Comparison of ENCODE assay signal across 10 mouse cellular contexts in genomic region chr3:116967967-116968366, GRCm38 (mm10). TPM values are rescaled to one million over a fixed set of nuclear protein-coding genes. Genes with fewer than 3 reads are reported as not detected.
DNase-seq lines count a peak whose midpoint lies in the region; ATAC-seq and TF ChIP-seq lines count a peak whose summit lies in the region.
"Had no signal": no experiment of that assay in that cellular context is flagged by ENCODE, and none has a peak within 500 bp of the region (broad histone marks: within the 10 kb centered on the region; RNA-seq: fewer than 3 reads in every experiment).

Gene 4930455H04Rik (plus strand): TSS chr3:116968267.

- DNase-seq in heart, adult 9 months (ENCODE audit: low spot score in 2 of 2), result no peak
- no peak for DNase-seq in forebrain, postnatal 0 days
- no peak for DNase-seq in right cerebral cortex, adult 18-20 months
- DNase-seq in cerebellum, postnatal 10 days, result no peak
- DNase-seq in frontal cortex, postnatal 14 days (ENCODE audit: low spot score in 2 of 2), result no peak

- H3K9ac ChIP-seq in heart, embryonic 11.5 days (ENCODE audit: low read depth, low read length), result peak within 1 kb of the TSS; percentile 72
- H3K9ac ChIP-seq in forebrain, postnatal 0 days, result peak within 1 kb of the TSS; percentile 63
- peak within 1 kb of the TSS; percentile 29; the same call in 1 of the 2 replicates for H3K9ac ChIP-seq in liver, embryonic 16.5 days (ENCODE audit: low read depth, low read length)

- H3K4me2 ChIP-seq in heart, embryonic 11.5 days, result peak within 1 kb of the TSS; percentile 73
- peak within 1 kb of the TSS; percentile 59 for H3K4me2 ChIP-seq in forebrain, postnatal 0 days (ENCODE audit: low read depth)
- peak within 1 kb of the TSS; percentile 34; the same call in 1 of the 2 replicates for H3K4me2 ChIP-seq in liver, embryonic 16.5 days (ENCODE audit: low read depth, low read length)

- peak within 1 kb of the TSS; percentile 54; the same call in 1 of the 2 replicates for H3K27ac ChIP-seq in heart, embryonic 11.5 days (ENCODE audit: low read depth, low read length)
- peak within 1 kb of the TSS; percentile 83 for H3K27ac ChIP-seq in forebrain, postnatal 0 days (ENCODE audit: low read depth, low read length)
- H3K27ac ChIP-seq in liver, embryonic 16.5 days (ENCODE audit: low read length), result no peak within 1 kb of the TSS

- peaks cover 5% of the 10 kb centered on the region; the same call in 1 of the 2 replicates for H3K4me1 ChIP-seq in heart, embryonic 11.5 days (ENCODE audit: control insufficient read depth, insufficient read depth, low read length)
- peaks cover 4% of the 10 kb centered on the region; the same call in 1 of the 2 replicates for H3K4me1 ChIP-seq in E14TG2a.4 (replicated peaks; ENCODE audit: low read depth, low read length)
- H3K4me1 ChIP-seq in forebrain, postnatal 0 days (ENCODE audit: insufficient read depth), result no peaks in the 10 kb centered on the region; the same call in 1 of the 2 replicates
- H3K4me1 ChIP-seq in liver, embryonic 16.5 days (ENCODE audit: control insufficient read depth, low read depth, low read length), result no peaks in the 10 kb centered on the region

- no peaks in the 10 kb centered on the region for H3K9me3 ChIP-seq in heart, embryonic 11.5 days (replicated peaks; ENCODE audit: control insufficient read depth, low read length)
- no peaks in the 10 kb centered on the region for H3K9me3 ChIP-seq in E14TG2a.4 (ENCODE audit: low read length)
- no peaks in the 10 kb centered on the region for H3K9me3 ChIP-seq in forebrain, postnatal 0 days (ENCODE audit: low read length)
- no peaks in the 10 kb centered on the region for H3K9me3 ChIP-seq in liver, embryonic 16.5 days (replicated peaks; ENCODE audit: control insufficient read depth, low read length)

- H3K36me3 ChIP-seq in heart, embryonic 11.5 days (ENCODE audit: control insufficient read depth, insufficient read depth, low read length), result no peaks in the 10 kb centered on the region
- H3K36me3 ChIP-seq in E14TG2a.4 (ENCODE audit: insufficient read depth, low read length), result no peaks in the 10 kb centered on the region
- H3K36me3 ChIP-seq in forebrain, postnatal 0 days (ENCODE audit: insufficient read depth), result no peaks in the 10 kb centered on the region
- H3K36me3 ChIP-seq in liver, embryonic 16.5 days (ENCODE audit: control insufficient read depth, insufficient read depth), result no peaks in the 10 kb centered on the region

- TF ChIP-seq CTCF in E14TG2a.4 (conservative IDR thresholded peaks at IDR 0.05; ENCODE audit: low read length), result no peak
- no peak for TF ChIP-seq CTCF in forebrain, postnatal 0 days (IDR thresholded peaks at IDR 0.05; ENCODE audit: low read depth)

- peak within 1 kb of the TSS; percentile 52 for H3K4me3 ChIP-seq in heart, embryonic 11.5 days (ENCODE audit: low read depth, low read length)
- H3K4me3 ChIP-seq in E14TG2a.4 (replicated peaks; ENCODE audit: low read length), result peak within 1 kb of the TSS; percentile 58
- H3K4me3 ChIP-seq in forebrain, postnatal 0 days (ENCODE audit: low read depth, low read length), result peak within 1 kb of the TSS; percentile 49
- H3K4me3 ChIP-seq in liver, embryonic 16.5 days (ENCODE audit: low read depth, low read length), result peak within 1 kb of the TSS; percentile 46

- no peaks in the 10 kb centered on the region for H3K27me3 ChIP-seq in heart, embryonic 11.5 days (ENCODE audit: control insufficient read depth, insufficient read depth, low read length)
- H3K27me3 ChIP-seq in E14TG2a.4 (ENCODE audit: insufficient read depth, low read length), result peaks cover 14% of the 10 kb centered on the region
- no peaks in the 10 kb centered on the region for H3K27me3 ChIP-seq in forebrain, postnatal 0 days (ENCODE audit: insufficient read depth, low read length)
- no peaks in the 10 kb centered on the region for H3K27me3 ChIP-seq in liver, embryonic 16.5 days (ENCODE audit: control insufficient read depth, insufficient read depth, low read depth, low read length)

- no peak for ATAC-seq in heart, embryonic 11.5 days (replicated peaks; ENCODE audit: insufficient number of reproducible peaks, low FRiP score, low TSS enrichment)
- ATAC-seq in forebrain, postnatal 0 days, result no peak
- no peak for ATAC-seq in liver, embryonic 16.5 days (ENCODE audit: low read depth)

- WGBS in heart, embryonic 11.5 days (ENCODE audit: insufficient replicate concordance), result 58% methylated on average over 4 of the region's 4 CpGs
- WGBS in forebrain, postnatal 0 days, result 40% methylated on average over 4 of the region's 4 CpGs
- 50% methylated on average over 4 of the region's 4 CpGs for WGBS in liver, embryonic 16.5 days (ENCODE audit: insufficient replicate concordance)

RNA-seq across cellular contexts. Expression of gene 4930455H04Rik, which starts in this region (rescaled TPM):
- polyA plus RNA-seq in heart, embryonic 11.5 days (2014; fragmentation: Nextera tagmentation; extraction: Ambion mirVana), result not detected in 2 replicates
- total RNA-seq in forebrain, postnatal 0 days (2014; rRNA removed), result not detected in 2 replicates
- polyA plus RNA-seq in forebrain, postnatal 0 days (2015; fragmentation: Nextera tagmentation; extraction: Ambion mirVana), result not detected in 2 replicates
- not detected in 2 replicates for polyA plus RNA-seq in liver, embryonic 16.5 days (2015; fragmentation: Nextera tagmentation; extraction: Ambion mirVana)
- total RNA-seq: adrenal gland, postnatal 25 days; neutrophil, adult 5-6 weeks had no signal
